Mouse (Mus musculus) ES-Bruce4 (cell line): ENCODE measurements around the gene Fcor.

ENCODE experiments used
- CTCF ChIP-seq: IDR thresholded peaks from one replicate; pipeline ENCODE4 v1.8.1; 2011; ENCODE audit warnings: low read depth, low read length
- EP300 ChIP-seq: IDR thresholded peaks from 2 replicates; pipeline ENCODE4 v1.6.1; 2011; ENCODE audit warnings: low read depth, low read length; ENCODE audit not compliant: insufficient read depth
- POLR2A ChIP-seq: IDR thresholded peaks from one replicate; pipeline ENCODE4 v1.8.1; 2011; ENCODE audit warnings: low read length; ENCODE audit not compliant: insufficient read depth

- no peak for TF ChIP-seq EP300
- TF ChIP-seq POLR2A, result no peak
- TF ChIP-seq CTCF, result no peak
Measured at GRCm38 (mm10) chr8:3678831-3679230, 6.7 kb upstream of the Fcor start.
